Mouse (Mus musculus) layer of hippocampus, adult 18-20 months (tissue): Measurements from ENCODE around the gene Zfp354c. TPM values are rescaled to one million over a fixed set of nuclear protein-coding genes. Genes with fewer than 3 reads are reported as not detected.

Experiments
- total RNA-seq, 2 experiments: library from RNA; stranded (reverse); gene quantifications; 2 replicates each; pipeline ENCODE4 v1.2.3; 2021

Gene Zfp354c
- total RNA-seq, 2 experiments from 2014 or later, result 41.7 to 45.2 TPM

Other genes starting within 250 kb of the Zfp354c start
- gene Adamts2, start 225.6 kb downstream of the Zfp354c start, total RNA-seq, result 10 to 100 TPM; 13.7 to 16.8 TPM
- gene Zfp879, start 13.8 kb upstream of the Zfp354c start, total RNA-seq, result 1 to 10 TPM; 2.8 to 3.3 TPM
- not detected for gene Grm6, start 23.0 kb upstream of the Zfp354c start, total RNA-seq
- gene Zfp454, start 59.9 kb upstream of the Zfp354c start, total RNA-seq, result 1 to 10 TPM; 5.2 to 7.2 TPM
- 10 to 100 TPM; 20.2 to 21.6 TPM for gene Zfp2, start 88.4 kb upstream of the Zfp354c start, total RNA-seq
- 1 to 10 TPM; 6.6 to 7.0 TPM for gene Zfp354b, start 103.9 kb upstream of the Zfp354c start, total RNA-seq
- gene 4933414I15Rik, start 116.0 kb upstream of the Zfp354c start, total RNA-seq, result not detected
- not detected for gene Prop1, start 126.0 kb upstream of the Zfp354c start, total RNA-seq
- gene Olfr1378, start 138.8 kb upstream of the Zfp354c start, total RNA-seq, result not detected
- not detected for gene Olfr1377, start 154.2 kb upstream of the Zfp354c start, total RNA-seq
- not detected for gene Olfr51, start 175.9 kb upstream of the Zfp354c start, total RNA-seq
- gene Olfr54, start 186.5 kb upstream of the Zfp354c start, total RNA-seq, result not detected
- not detected for gene Olfr1375, start 220.4 kb upstream of the Zfp354c start, total RNA-seq
- 10 to 100 TPM in 1 of 2 experiments, 1 to 10 TPM in 1; 10.0 to 11.7 TPM for gene Zfp354a, start 231.5 kb upstream of the Zfp354c start, total RNA-seq